Mouse (Mus musculus) ES-Bruce4 (cell line): ENCODE data around the gene Sec31a.

Source experiments
- CTCF ChIP-seq: IDR thresholded peaks from one replicate; pipeline ENCODE4 v1.8.1; 2011; ENCODE audit warnings: low read depth, low read length
- EP300 ChIP-seq: IDR thresholded peaks from 2 replicates; pipeline ENCODE4 v1.6.1; 2011; ENCODE audit warnings: low read depth, low read length; ENCODE audit not compliant: insufficient read depth
- POLR2A ChIP-seq: IDR thresholded peaks from one replicate; pipeline ENCODE4 v1.8.1; 2011; ENCODE audit warnings: low read length; ENCODE audit not compliant: insufficient read depth

GRCm38 (mm10) chr5:100410281-100410680 is 5.8 kb downstream of the Sec31a start:
- TF ChIP-seq CTCF: no peak
- TF ChIP-seq POLR2A: no peak
- TF ChIP-seq EP300: no peak
